Mouse (Mus musculus): ENCODE measurements around the gene St14.
"Not testable (repeated sequence)": the region's sequence is repeated elsewhere in the genome, so short reads cannot be mapped to it uniquely, and the experiment has no call there.

Gene St14

DNA sequence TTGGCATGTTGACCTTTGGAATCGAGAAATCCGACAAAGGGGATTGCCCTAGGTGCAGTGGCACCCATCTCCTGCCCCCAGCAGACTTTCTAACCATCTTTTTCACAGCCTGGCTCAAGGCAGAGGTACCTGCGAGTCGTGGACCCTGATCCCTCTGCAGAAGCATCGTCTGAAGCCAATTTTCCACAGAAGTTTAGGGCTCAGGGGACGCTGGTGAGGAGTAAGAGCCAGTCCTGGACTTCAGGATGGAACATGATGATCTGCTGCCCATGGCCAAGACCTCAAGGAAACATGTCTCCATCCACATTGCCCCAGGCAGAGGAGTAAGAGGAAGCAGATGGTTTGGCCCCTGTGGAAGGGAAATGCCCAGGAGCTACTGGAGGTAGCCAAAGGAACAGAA, 48.9 kb downstream of the St14 start:
- no peak for DNase-seq

GRCm38 (mm10) chr9:31082054-31082666, 49.5 kb downstream of the St14 start:
- peak; percentile 63 to 82 for DNase-seq

- peak in 1 of 2 experiments; percentile 62 for DNase-seq
Measured at GRCm38 (mm10) chr9:31080726-31081125, 50.9 kb downstream of the St14 start.

- DNase-seq, result no peak
Measured at GRCm38 (mm10) chr9:31074836-31075235, 56.8 kb downstream of the St14 start.

DNA sequence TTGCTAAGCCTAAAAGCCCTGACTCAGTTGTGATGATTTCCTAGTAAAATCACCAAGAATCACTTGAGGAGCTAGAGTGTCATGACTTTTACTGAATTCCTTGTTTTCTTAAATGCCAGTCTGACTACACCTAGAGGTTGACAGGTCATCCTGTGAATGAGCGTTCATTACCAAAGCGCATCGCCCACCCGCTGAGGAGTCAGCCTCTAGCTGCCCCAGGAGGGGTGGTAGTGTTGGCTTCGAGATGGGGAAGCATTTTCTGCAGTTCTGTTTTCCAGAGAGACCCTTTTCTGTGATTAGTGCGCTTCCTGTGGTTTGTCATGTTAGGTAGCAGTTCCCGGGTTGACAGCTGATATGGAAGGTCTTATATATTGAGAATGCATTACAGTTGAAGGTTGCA, 57.9 kb downstream of the St14 start:
- no peak for DNase-seq

DNA sequence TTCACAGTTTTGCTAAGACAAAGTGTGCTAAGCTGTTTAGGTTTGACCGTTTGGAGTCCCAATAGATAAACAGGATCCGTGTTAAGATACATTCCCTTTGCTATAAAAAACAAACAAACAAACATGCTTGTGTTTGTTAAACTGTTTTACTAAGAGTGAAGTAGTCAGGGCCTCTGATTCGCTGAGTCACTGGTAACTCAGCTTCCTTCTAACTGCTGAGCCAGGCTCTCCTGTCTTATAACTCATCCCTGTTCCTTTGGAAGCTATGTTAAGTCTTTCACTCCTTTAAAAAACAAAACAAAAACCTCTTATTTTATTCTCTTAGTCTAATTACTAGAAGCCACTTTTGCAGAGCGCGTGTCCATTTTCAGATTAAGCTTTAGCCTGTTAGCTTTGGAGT, 59.4 kb downstream of the St14 start:
- DNase-seq, result no peak

GRCm38 (mm10) chr9:31070706-31071105, 60.9 kb downstream of the St14 start:
- DNase-seq, result no peak

- DNase-seq, result no peak
Measured at GRCm38 (mm10) chr9:31058723-31059122, 72.9 kb downstream of the St14 start.

- DNase-seq, result not testable (repeated sequence)
Measured at GRCm38 (mm10) chr9:31051509-31051908, 80.1 kb downstream of the St14 start.

DNA sequence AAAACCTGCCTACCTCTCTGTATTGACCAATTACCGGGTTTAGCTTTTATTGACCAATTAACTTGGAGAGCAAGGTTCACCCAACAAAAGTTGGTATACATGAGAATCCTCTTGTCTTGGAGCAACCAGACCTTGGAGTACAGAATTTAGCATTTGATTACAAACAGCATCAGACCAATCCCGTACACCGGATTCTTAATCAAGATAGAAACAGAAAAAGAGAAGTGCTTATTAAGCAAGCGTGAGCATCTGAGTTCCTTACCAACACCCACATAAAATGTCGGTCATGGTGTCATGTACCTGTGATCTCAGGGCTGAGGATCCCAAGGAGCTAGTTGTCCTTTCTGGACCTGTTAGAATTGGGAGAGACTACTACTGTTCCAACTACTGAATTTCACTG, 81.4 kb downstream of the St14 start:
- no peak for DNase-seq

Measured in lung, postnatal 4 days (tissue).